Mouse (Mus musculus) midbrain, embryonic 14.5 days (tissue): ENCODE results near the gene Papss2. TPM values are rescaled to one million over a fixed set of nuclear protein-coding genes. Genes with fewer than 3 reads are reported as not detected.

ENCODE experiments used
- ATAC-seq: fragments of 200-750 bp; cut with Nextera tagmentation; 2 replicates; pipeline ENCODE4 v1.8.0; 2017; ENCODE audit warnings: moderate number of reproducible peaks, moderate library complexity; ENCODE audit not compliant: low FRiP score, low TSS enrichment
- DNase-seq: peaks from one replicate; pipeline ENCODE4 v3.0.0-alpha.2; 2015
- H3K27ac ChIP-seq: fragments of 300-500 bp; sonication (generic); replicated peaks from 2 replicates; pipeline ENCODE4 v1.5.1; 2014; ENCODE audit warnings: mild to moderate bottlenecking, low read depth, low read length, moderate library complexity
- H3K27me3 ChIP-seq: fragments of 300-500 bp; sonication (generic); 2 replicates; pipeline ENCODE4 v1.6.1; 2014; ENCODE audit warnings: low read length, control low read depth, mixed read lengths; ENCODE audit not compliant: control insufficient read depth, insufficient read depth
- H3K36me3 ChIP-seq: fragments of 300-500 bp; sonication (generic); 2 replicates; pipeline ENCODE4 v1.6.1; 2014; ENCODE audit warnings: low read length, control low read depth; ENCODE audit not compliant: control insufficient read depth, insufficient read depth
- H3K4me1 ChIP-seq: fragments of 300-500 bp; sonication (generic); 2 replicates; pipeline ENCODE4 v1.6.1; 2014; ENCODE audit warnings: mild to moderate bottlenecking, antibody characterized with exemption, low read length, control low read depth; ENCODE audit not compliant: control insufficient read depth, insufficient read depth
- H3K4me2 ChIP-seq: fragments of 300-500 bp; sonication (generic); 2 replicates; pipeline ENCODE4 v1.6.1; 2014; ENCODE audit warnings: mild to moderate bottlenecking, low read length, moderate library complexity
- H3K4me3 ChIP-seq: fragments of 300-500 bp; sonication (generic); replicated peaks from 2 replicates; pipeline ENCODE4 v1.5.1; 2014; ENCODE audit warnings: low read depth, low read length
- H3K9ac ChIP-seq: fragments of 300-500 bp; sonication (generic); replicated peaks from 2 replicates; pipeline ENCODE4 v1.6.1; 2014; ENCODE audit warnings: mild to moderate bottlenecking, low read length, moderate library complexity
- H3K9me3 ChIP-seq: fragments of 300-500 bp; sonication (generic); 2 replicates; pipeline ENCODE4 v1.6.1; 2016; ENCODE audit warnings: low read length, control low read depth, mixed read lengths; ENCODE audit not compliant: control insufficient read depth
- WGBS: fragments of 180-500 bp; shearing (Covaris S2); extraction: QIAGEN DNeasy Blood & Tissue Kit; methylation state at CpG from one replicate; pipeline ENCODE4 v1.1.7; 2014; 5-methylcytosine and 5-hydroxymethylcytosine counted together
- polyA plus RNA-seq: library from polyadenylated mRNA; unstranded; fragments of >200 nt; fragmentation: Nextera tagmentation; extraction: Ambion mirVana; gene quantifications from 2 replicates; pipeline ENCODE4 v1.2.1, GENCODE M21; 2014

The Papss2 gene
- polyA plus RNA-seq, 1 experiment from 2014 or later, result 1.0 TPM

- no peaks in the 10 kb centered on the region for H3K27me3 ChIP-seq
- no peak overlapping the region for H3K4me2 ChIP-seq
- H3K36me3 ChIP-seq, result no peaks in the 10 kb centered on the region
- ATAC-seq, result no peak
- no peak for DNase-seq
- no peaks in the 10 kb centered on the region for H3K9me3 ChIP-seq
- H3K27ac ChIP-seq, result no peak overlapping the region
- no peak overlapping the region for H3K4me3 ChIP-seq
- no peak overlapping the region for H3K9ac ChIP-seq
- no peaks in the 10 kb centered on the region for H3K4me1 ChIP-seq
- WGBS, result 87% methylated on average over 6 of the region's 6 CpGs
These were observed 9.1 kb downstream of the Papss2 start for GRCm38 (mm10) chr19:32604563-32605252.

- no peak overlapping the region for H3K4me3 ChIP-seq
- 74% methylated on average over 4 of the region's 4 CpGs for WGBS
- ATAC-seq (no peak), DNase-seq (no peak)
- H3K9ac ChIP-seq, result no peak overlapping the region
- H3K4me1 ChIP-seq, result no peaks in the 10 kb centered on the region
- H3K4me2 ChIP-seq, result no peak overlapping the region
- H3K9me3 ChIP-seq, result no peaks in the 10 kb centered on the region
- no peaks in the 10 kb centered on the region for H3K36me3 ChIP-seq
- H3K27me3 ChIP-seq, result no peaks in the 10 kb centered on the region
- H3K27ac ChIP-seq, result no peak overlapping the region
These were observed 10.7 kb downstream of the Papss2 start for GRCm38 (mm10) chr19:32606227-32606827.

GRCm38 (mm10) chr19:32607036-32607435, 11.4 kb downstream of the Papss2 start:
- no peak overlapping the region for H3K9ac ChIP-seq
- H3K4me3 ChIP-seq, result no peak overlapping the region
- WGBS, result 90% methylated on average over 8 of the region's 8 CpGs
- no peaks in the 10 kb centered on the region for H3K36me3 ChIP-seq
- no peak overlapping the region for H3K27ac ChIP-seq
- no peak overlapping the region for H3K4me2 ChIP-seq
- ATAC-seq (no peak), DNase-seq (no peak)
- H3K27me3 ChIP-seq, result no peaks in the 10 kb centered on the region
- no peaks in the 10 kb centered on the region for H3K9me3 ChIP-seq
- no peaks in the 10 kb centered on the region for H3K4me1 ChIP-seq

- WGBS, result 91% methylated on average over 9 of the region's 9 CpGs
- H3K4me2 ChIP-seq, result no peak overlapping the region
These were observed 15.9 kb downstream of the Papss2 start for GRCm38 (mm10) chr19:32611386-32612092.

GRCm38 (mm10) chr19:32614046-32614771, 18.6 kb downstream of the Papss2 start:
- Histone ChIP-seq H3K36me3 (no peaks in the 10 kb centered on the region), H3K4me3 (no peak overlapping the region), H3K27me3 (no peaks in the 10 kb centered on the region), H3K4me2 (no peak overlapping the region), H3K4me1 (no peaks in the 10 kb centered on the region), H3K9me3 (no peaks in the 10 kb centered on the region), H3K9ac (no peak overlapping the region), H3K27ac (no peak overlapping the region)
- ATAC-seq (no peak), DNase-seq (no peak)
- 83% methylated on average over 12 of the region's 12 CpGs for WGBS

More at GRCm38 (mm10) chr19:32611386-32612092, 15.9 kb downstream of the Papss2 start:
- Histone ChIP-seq H3K27me3 (no peaks in the 10 kb centered on the region), H3K4me1 (no peaks in the 10 kb centered on the region), H3K4me3 (no peak overlapping the region), H3K9ac (no peak overlapping the region), H3K27ac (no peak overlapping the region), H3K36me3 (no peaks in the 10 kb centered on the region), H3K9me3 (no peaks in the 10 kb centered on the region)
- ATAC-seq, result no peak
- DNase-seq, result no peak

GRCm38 (mm10) chr19:32614772-32615099, 19.1 kb downstream of the Papss2 start:
- WGBS, result 85% methylated on average over 2 of the region's 2 CpGs
- Histone ChIP-seq H3K4me3 (no peak overlapping the region), H3K27ac (no peak overlapping the region), H3K4me2 (no peak overlapping the region), H3K27me3 (no peaks in the 10 kb centered on the region), H3K36me3 (no peaks in the 10 kb centered on the region), H3K9ac (no peak overlapping the region), H3K9me3 (no peaks in the 10 kb centered on the region), H3K4me1 (no peaks in the 10 kb centered on the region)
- ATAC-seq (no peak), DNase-seq (no peak)

- ATAC-seq, result no peak
- Histone ChIP-seq H3K4me3 (no peak overlapping the region), H3K9ac (no peak overlapping the region), H3K4me2 (no peak overlapping the region), H3K36me3 (no peaks in the 10 kb centered on the region), H3K27ac (no peak overlapping the region), H3K9me3 (no peaks in the 10 kb centered on the region), H3K4me1 (no peaks in the 10 kb centered on the region), H3K27me3 (no peaks in the 10 kb centered on the region)
- DNase-seq, result no peak
- WGBS, result 93% methylated on average over 7 of the region's 7 CpGs
These were observed 21.1 kb downstream of the Papss2 start for GRCm38 (mm10) chr19:32616646-32617045.

GRCm38 (mm10) chr19:32619739-32620138, 24.1 kb downstream of the Papss2 start:
- no peaks in the 10 kb centered on the region for H3K27me3 ChIP-seq
- no peaks in the 10 kb centered on the region for H3K9me3 ChIP-seq
- no peak overlapping the region for H3K4me2 ChIP-seq
- no peak overlapping the region for H3K9ac ChIP-seq
- H3K36me3 ChIP-seq, result no peaks in the 10 kb centered on the region
- no peak overlapping the region for H3K4me3 ChIP-seq
- ATAC-seq (no peak), DNase-seq (no peak)
- WGBS, result 92% methylated on average over 2 of the region's 2 CpGs
- H3K4me1 ChIP-seq, result no peaks in the 10 kb centered on the region
- no peak overlapping the region for H3K27ac ChIP-seq
